Mouse (Mus musculus): ENCODE measurements at regions not wholly inside any gene's neighbourhood (a gene's known extent, or its start where the extent isn't known, plus 50 kb on each side); places are given as distances from the start of the nearest gene placed in this dataset.
"Not testable (repeated sequence)": the region's sequence is repeated elsewhere in the genome, so short reads cannot be mapped to it uniquely, and the experiment has no call there.

DNA sequence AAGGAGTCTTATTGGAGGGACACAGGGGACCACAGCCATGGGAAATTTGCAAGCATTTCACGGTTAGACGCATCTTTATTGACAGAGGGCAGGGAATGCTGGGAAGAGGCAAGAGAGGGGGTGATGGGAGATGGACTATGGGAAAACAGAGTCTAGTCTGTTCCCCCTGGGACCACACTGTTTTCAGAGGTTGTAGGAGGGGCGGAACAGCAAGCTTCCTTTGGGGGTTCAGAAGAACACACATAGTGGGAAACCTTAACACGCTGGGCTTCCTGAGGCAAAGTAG lies 183.7 kb upstream of the Rpl38 start:
- no peak for DNase-seq (ENCODE audit: low spot score in 2 of 2)

DNA sequence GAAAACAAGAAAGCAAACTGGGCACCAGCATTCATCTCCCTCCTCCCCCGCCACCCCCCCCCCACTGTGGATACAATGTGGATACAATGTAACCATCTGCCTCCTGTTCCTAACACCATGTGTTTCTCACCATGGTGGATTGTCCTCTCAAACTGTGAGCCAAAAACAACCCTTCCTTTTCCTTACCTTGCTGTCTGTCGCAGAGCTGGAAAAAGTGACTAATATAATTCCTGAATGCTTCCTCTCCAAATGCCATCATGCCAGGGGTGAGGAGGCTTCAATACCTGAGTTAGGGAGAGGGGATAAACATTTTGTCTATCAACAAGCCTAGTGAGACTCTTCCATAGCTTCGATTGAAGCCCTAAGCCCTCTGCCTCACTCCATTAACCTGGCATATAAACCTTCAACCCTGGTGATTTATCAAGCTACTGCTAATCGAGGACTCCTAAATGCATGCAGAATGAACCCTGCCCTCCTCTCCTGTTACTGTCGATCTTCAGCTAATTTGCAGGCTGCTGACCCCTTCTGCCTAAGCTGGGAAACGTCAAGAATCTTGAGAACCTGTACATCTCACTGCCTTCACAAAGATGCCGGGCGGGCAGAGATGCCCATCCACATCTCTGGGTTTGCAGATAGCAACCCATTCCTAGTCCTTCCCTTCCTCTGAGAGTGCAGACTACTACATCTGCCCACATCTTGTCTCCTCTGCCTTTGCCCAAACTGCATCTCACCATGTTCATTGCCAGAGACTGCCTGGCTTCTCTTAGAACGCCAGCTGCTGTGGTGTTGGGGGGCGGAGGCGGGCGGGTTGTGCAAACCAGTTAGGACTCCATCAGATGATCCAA lies 184.3 kb upstream of the Rpl38 start:
- no peak for DNase-seq (ENCODE audit: low spot score in 2 of 2)

DNA sequence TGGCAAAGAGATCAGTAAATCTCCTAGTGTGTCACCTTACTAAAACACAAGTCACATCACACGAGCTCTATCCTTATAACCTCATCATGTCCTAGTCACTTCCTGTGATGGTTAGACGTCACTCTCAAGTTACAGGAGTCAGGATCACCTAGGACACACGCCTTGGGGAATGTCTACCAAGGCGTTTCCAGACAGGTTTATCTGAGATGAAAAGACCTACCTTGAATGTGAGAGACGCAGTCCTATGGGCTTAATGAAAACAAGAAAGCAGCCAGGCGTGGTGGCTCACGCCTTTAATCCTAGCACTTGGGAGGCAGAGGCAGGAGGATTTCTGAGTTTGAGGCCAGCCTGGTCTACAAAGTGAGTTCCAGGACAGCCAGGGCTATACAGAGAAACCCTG lies 185.0 kb upstream of the Rpl38 start:
- not testable (repeated sequence) for DNase-seq (ENCODE audit: low spot score in 2 of 2)

DNA sequence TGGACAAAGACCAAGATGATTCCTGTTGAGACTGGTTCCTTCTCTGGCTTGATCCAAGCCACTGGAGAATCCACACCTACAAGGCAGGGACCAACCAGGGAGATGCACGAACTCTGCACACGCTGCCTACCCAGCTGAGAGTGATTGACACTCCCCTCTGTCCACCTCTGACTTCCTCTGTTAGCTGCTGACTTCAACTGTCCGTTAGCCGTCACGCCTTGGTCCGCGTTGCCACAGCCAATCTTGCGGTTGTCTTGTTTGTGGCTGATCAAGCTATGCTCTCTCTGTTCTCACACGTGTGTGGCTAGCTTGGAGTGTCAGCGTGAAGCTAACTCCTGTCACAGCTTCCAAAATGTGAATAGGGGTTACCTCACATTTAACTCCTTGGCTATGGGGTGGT lies 186.3 kb upstream of the Rpl38 start:
- no peak for DNase-seq (ENCODE audit: low spot score in 2 of 2)

DNA sequence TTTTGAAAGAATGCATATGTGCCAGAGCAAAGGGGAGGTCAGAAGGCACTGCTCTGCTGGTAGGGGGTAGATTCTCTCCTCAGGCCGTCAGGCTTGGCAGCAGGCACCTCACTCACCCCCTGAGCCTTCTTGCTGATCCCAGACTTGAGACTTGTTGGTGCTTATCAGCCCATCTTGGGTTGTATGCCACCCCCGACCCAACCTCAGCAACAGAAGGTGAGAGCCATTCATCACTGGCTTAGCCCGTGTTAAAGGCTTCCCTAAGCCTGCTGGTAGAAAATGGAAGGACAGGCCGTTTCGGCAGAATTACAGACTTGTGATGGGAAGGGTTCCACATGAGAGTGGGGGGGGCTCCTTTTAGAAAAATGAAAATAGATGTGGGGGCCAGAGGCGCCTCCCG lies 187.3 kb upstream of the Rpl38 start:
- no peak for DNase-seq (ENCODE audit: low spot score in 2 of 2)

DNA sequence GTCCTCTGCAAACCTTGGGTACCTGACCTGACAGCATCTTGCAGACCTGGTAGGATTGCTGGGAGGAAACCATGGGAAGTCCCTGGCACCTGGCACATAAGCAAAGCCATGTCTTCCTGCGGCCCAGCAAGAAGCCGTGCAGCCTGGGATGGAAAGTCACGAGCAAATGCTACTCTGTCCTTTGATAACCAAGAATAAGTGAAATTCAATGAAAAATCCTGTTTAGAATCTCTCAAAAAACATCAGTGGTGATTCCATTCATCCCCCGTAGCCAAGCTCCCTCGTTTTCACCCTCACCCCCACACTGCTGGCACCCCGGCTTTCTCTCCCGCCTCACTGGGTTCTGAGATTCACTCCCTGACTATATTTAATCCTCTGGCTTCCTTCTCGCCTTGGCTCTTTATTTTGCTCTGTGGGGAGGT lies 188.2 kb upstream of the Rpl38 start:
- no peak for DNase-seq (ENCODE audit: low spot score in 2 of 2)

DNA sequence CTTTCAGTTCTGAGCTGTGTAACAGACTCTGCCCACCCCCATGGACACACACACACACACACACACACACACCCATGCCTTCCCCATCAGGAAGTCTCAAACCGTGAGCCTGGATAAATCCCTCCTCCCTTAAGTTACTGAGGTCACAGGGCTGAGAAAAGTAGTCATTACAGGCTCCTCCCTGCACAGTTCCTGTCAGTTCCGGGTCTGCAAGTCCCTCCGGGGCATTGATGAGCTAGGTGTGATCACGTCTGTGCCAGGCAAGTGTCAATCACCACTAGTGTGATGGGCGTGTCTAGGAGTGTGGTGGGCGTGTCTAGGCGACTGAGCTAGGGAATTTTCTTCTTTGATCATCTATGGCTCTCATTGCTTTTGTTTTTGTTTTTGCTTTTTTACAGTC lies 189.6 kb upstream of the Rpl38 start:
- DNase-seq (ENCODE audit: low spot score in 2 of 2), result no peak

DNA sequence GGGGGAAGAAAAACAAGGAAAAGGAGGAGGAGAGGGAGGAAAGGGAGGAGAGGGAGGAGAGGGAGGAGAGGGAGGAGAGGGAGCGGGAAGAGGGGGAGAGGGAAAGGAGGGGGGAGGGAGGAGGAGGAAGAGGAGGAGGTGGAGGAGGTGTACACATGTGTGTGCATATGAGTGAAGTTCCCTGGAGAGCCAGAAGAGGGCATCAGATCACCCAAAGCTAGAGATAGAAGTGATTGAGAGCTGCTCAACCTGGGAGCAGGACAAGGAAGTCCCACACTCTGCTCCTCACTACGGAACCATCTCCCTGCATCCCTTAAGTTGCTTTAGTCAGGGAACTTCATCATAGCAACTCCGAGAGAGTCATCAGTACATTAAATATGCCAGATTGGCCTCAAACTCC lies 191.0 kb upstream of the Rpl38 start:
- no peak for DNase-seq (ENCODE audit: low spot score in 2 of 2)

DNA sequence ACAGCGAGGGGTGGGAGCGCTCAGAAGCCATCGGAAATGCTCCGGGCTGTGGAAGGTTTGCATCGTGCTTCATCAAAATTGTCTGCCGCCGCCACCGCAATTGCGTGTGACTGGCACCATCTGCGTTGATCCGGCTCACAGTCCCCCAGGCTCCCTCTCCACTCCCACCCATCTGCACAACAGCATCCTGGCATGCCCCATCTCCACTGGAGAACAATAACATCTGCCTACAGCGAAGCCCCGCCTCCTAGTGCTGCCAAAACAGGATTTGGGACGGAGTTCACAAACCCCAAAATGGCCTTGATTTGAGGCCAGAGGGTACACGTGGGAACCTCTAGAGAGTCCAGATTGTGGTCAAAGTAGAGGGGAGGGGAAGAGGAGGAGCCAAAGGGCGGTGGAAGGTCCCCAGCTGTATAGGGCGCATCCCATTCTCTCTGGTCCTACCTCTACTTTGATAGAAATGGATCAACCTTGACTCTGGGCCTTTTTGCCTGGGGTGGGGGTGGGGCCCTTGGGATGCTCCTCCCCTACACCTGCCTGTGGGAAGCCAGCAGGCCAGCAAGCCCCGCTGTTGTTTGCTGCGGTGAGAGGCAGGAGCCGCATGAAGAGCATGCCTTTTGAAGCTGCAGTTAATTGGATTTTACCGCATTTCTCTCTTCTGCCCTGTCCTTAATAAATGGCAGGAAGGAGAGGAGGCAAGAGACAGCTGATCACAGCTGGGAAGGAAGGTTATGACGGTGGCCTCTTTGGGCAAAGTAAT lies 195.6 kb upstream of the Rpl38 start:
- DNase-seq (ENCODE audit: low spot score in 2 of 2), result no peak

DNA sequence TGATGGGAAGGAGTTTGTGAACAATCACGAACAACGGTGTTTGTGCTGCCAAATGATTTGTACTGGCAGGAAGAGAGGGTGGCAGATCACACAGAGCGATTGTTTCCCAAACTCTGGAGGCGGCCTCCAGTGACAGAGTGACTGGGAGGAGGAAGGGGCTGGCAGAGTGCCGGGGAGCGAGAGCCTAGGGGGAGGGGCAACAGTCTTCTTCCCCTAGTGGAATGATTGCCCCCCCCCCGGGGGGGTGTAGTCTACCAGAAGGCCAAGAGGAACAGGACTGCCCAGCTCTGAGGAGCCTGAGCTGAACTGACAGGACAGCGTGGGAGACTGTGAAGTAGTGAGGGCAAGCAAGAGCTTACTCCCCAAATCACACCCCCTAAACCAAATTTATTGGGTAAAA lies 199.9 kb upstream of the Rpl38 start:
- peak in 1 of 2 experiments; percentile 59 for DNase-seq (ENCODE audit: low spot score in 2 of 2)

DNA sequence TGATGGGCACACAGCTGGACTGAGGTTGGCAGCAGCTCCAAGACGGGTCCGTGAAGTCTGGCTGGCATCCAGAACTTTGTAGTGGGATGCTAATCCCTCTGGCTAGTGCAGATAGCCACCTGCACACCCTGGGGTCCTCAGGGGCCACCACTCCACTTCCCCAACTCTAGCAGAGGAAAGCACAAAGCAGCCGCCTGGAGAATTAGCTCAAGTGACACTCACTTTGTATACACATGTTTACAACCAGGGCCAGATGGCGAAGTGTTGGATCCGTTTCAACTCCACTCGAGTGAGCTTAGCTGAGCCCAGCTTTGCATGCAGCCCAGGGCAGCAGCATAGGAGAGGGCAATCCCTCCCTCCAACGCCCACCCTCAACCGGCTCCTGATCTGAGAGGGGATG lies 200.5 kb upstream of the Rpl38 start:
- no peak for DNase-seq (ENCODE audit: low spot score in 2 of 2)

DNA sequence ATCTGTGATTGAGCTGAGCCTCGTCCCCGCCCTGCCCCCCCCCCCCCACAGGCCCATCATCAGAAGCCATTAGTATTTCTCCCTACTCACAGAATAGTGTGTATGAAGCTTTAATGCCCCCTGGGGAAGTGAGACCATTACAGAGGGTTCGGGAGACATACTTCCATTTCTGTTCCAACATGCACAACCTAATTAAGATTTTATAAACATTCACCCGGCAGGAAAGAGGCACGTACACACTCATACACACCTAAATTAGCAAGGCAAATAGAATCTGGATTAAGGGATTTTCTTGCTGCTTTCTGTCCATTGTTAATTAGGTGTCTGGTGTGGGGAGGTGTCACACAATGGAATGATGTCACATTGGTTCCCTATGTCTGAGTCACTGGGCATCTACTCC lies 202.8 kb upstream of the Rpl38 start:
- no peak for DNase-seq (ENCODE audit: low spot score in 2 of 2)

DNA sequence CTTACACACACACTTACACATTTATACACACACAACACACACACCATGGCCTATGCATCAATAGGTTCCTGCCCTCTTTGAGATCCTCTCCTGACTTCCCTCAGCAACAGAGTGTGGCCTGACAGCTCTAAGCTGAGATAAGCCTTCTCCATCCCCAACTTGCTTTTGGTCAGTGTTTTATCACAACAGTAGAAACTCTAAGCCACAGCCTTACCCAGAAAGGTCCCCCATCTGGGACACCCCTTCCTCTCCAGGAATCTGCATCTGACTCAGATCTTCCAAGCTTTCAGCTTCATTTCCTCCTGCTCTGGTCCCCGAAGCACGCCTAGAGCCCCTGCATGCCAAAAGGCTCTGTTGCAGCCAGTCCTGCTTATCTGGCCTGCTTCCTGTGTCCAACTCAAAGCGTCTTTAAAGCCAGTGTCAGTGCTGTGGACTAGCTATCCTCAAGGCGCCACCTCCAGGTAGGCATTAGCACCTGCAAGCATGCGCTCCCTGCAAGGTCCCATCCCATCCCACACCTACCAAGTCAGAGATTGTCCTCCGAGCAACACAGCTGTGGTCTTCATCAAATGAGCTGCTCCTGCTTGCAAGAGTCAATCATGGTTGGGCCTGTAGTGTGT lies 205.5 kb upstream of the Rpl38 start:
- DNase-seq (ENCODE audit: low spot score in 2 of 2), result peak; percentile 4 to 15

DNA sequence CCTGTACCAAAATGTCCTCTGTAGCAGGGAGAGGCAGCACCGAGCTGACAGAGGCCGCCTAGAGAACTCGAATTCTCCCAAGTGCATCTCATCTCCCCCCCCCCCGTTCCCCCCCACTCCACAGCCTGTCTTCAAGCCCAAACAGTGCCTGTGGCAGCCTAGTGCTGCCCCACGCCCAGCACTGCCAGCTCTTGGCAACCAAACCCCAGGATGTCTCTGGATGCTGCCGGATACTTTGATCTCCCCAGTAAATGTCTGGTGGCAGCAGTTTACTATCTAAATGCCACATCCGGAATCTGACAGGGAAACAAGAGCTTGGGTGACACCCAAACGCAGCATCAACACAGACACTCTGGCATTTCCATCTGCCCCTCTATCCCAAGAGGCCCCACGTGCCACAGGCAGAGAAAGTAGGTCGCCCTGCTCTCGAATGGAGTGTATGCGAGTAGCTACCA lies 213.4 kb upstream of the Rpl38 start:
- DNase-seq (ENCODE audit: low spot score in 2 of 2), result no peak

DNA sequence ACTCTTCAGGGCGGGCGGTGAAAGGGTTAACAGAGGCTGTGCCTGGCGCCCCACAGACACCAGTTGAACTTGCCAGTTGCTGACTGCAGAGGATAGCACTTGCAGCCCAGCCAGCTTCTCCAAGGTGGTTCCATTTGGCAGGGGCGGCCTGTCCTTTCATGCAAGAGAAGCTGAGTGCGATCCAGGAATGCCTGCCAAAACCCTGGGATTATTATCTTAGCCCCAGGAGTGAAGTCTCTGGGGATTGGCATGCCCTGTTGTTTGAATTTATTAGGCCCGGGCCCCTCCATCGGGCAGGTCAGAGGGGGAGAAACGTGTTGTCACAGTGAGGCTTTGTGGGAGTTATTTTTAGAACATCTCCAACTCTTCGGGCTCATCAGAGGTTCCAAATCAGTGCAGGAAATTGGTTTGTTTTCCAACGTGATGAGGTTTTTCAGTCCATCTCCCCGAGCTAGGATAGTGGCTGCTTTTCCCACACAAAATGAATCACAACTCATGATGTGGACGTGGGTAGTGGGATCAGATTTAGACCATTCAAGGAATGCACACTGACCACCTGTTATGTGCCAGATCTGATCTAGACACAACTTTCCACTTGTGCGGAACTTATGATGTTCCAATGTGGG lies 219.4 kb upstream of the Rpl38 start:
- DNase-seq (ENCODE audit: low spot score in 2 of 2), result peak; percentile 28 to 54

DNA sequence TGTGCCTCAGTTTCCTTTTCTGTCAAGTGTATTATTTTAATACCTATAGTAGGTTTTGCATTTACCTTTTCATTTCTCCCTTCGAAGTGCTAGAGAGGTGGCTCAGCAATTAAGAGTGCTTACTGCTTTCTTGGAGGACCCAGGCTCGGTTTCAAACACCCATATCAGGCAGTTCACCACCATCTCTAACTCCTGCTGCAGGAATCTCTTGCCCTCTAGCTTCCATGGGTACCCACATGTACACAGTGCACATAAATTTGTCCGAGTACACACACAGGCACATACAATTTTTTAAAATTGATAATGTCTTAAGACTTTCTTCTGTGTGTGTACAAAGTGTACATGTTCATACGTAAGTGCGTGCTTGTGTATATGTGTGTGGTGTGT lies 220.9 kb upstream of the Rpl38 start:
- DNase-seq (ENCODE audit: low spot score in 2 of 2), result no peak

DNA sequence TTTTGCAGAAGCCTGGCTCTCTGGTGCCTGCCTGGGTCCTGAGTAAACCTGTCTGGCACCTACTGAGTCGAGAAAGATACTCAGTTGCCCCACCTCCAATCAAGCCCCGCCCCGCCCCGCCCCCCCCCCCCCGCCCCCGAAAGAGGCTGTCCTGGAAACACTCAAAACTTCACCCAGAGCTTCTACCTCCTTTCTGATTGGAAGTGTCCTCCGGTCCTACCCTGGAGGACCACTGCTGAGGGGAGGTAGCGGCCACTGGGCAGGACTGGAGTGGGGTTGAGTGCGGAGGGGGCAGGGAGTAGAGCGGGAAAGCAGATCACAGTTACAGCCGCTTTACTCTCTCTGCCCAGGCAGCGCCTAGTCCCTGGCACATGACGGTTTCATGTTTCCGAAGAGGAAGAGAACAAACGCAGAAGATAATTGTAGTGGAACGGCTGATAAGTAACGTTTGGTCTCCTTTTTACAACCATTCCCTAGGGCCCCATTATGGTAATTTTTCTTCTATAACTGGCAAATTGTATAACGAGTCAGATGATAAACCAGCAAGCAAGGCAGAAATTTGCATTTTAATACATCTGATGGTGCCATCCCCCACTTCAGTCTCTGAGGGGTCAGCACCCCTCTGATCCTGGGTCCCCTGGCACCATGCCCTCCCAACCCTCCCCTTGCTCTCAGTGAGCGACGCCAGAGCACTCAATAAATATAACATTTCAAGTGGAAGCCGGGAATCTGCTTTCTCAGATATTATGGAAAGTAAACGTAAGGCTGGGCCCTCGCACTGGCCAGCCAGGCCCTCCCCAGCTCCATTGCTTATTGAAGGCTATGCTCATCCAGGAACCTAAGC lies 221.5 kb upstream of the Rpl38 start:
- peak; percentile 10 to 21 for DNase-seq (ENCODE audit: low spot score in 2 of 2)

DNA sequence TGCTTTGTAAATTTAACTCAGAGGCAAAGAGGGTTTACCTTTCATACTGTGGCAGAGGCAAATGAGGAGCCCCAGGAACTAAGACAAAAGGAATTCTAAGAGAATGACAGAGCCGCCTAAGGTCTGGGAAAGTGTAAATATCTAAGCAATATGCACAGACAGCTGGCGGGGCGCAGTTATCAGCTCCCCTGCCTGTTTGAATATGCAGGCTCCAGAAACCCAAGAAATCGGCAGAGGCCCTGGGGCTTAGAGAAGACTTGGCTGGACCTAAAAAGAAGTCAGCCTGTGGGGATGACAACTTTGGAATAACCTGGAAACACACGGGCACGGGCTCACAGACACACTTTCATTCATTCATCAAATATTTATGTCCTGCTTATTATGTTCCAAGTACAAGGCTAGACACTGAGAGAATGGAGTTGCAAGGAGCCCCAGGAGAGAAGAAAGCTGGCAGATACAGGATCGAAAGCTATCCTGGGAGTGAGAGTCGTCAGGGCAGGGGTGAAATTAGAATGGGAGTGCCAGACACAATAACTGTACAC lies 222.2 kb upstream of the Rpl38 start:
- DNase-seq (ENCODE audit: low spot score in 2 of 2), result no peak

DNA sequence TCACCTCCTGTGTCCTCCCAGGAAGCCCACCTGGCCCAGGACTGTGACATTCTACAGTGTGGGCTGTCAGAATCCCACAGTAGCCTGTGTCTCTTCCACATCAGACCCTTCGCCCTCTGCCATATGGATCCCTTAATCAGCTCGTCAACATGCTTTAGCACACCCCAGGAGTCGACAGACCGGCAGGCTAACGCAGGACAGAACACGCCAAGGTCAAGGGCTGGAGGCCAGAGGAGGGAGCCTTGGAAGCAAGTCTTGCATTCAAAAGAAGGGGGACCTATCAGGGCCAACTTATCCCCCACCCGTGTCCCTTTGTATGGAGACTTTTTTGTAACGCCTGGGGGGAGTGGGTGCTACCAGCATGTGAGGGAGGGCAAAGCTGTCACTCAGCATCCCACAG lies 224.1 kb upstream of the Rpl38 start:
- no peak for DNase-seq (ENCODE audit: low spot score in 2 of 2)

DNA sequence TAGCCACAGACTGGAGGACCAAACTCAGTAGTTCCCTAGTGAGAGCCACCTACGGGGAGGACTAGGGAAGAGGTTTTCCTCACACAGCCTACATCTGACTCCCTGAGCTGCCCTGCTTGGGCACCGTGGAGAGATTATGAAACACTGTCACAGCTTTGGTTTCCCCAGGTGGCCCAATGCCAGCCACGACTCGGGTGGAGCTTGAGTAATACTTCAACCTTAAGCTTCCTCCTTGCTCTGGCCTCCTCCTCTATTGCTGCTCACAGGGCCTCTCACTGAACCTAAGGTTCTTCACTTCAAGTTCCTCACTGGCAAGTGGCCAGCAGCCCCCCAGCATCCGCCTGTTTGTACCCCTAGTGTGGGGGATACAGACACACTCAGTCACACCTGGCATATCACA lies 224.9 kb upstream of the Rpl38 start:
- peak in 1 of 2 experiments; percentile 43 for DNase-seq (ENCODE audit: low spot score in 2 of 2)

DNA sequence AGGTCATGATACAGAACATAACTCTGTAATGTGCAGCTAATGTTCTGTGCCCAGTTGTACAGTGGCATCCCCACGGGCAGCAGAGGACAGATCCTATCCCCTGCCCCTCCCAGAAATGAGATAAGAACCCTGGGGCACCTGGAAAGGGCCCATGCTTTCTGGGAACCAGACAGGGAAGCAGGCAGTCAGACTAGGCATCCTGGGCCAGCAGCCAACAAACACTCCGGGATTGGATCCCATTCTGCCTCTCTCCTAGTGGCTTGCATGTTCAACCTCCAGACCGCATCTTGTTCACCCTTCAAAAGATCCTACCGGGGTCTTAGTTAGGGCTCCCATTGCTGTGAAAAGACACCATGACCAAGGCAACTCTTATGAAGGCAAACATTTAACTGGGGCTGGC lies 229.0 kb upstream of the Rpl38 start:
- no peak for DNase-seq (ENCODE audit: low spot score in 2 of 2)
